Mouse (Mus musculus) kidney, adult 8-10 months (tissue): Measurements from ENCODE around the gene Golt1b.

ENCODE experiments used
- DNase-seq, 2 experiments: peaks; one replicate each; pipeline ENCODE4 v3.0.0; 2022

The Golt1b gene

GRCm38 (mm10) chr6:142386285-142387010 is 573 bp upstream of the Golt1b start:
- DNase-seq = no peak

- DNase-seq = no peak
Measured at GRCm38 (mm10) chr6:142387755-142388271, 792 bp downstream of the Golt1b start.

- no peak for DNase-seq
Measured at GRCm38 (mm10) chr6:142389101-142389500, 2.1 kb downstream of the Golt1b start.

- no peak for DNase-seq
Measured at GRCm38 (mm10) chr6:142392312-142392711, 5.3 kb downstream of the Golt1b start.

- no peak for DNase-seq
Measured at GRCm38 (mm10) chr6:142394669-142395068, 7.6 kb downstream of the Golt1b start.

- no peak for DNase-seq
Measured at GRCm38 (mm10) chr6:142395756-142396155, 8.7 kb downstream of the Golt1b start.

- DNase-seq = no peak
Measured at GRCm38 (mm10) chr6:142411140-142411539, 24.1 kb downstream of the Golt1b start.

GRCm38 (mm10) chr6:142412906-142413491 is 26.0 kb downstream of the Golt1b start, which contains the start of gene Spx:
Spx (plus strand) TSS chr6:142413441.
- no peak for DNase-seq

- no peak for DNase-seq
Measured at GRCm38 (mm10) chr6:142413845-142414244, 26.8 kb downstream of the Golt1b start.

GRCm38 (mm10) chr6:142414597-142414996 is 27.6 kb downstream of the Golt1b start:
- DNase-seq = no peak

GRCm38 (mm10) chr6:142424976-142425375 is 38.0 kb downstream of the Golt1b start:
- DNase-seq = no peak

GRCm38 (mm10) chr6:142429072-142429471 is 42.1 kb downstream of the Golt1b start:
- DNase-seq = no peak

GRCm38 (mm10) chr6:142451381-142451780 is 64.4 kb downstream of the Golt1b start:
- DNase-seq = peak; percentile 5 to 7

GRCm38 (mm10) chr6:142453311-142453710 is 66.3 kb downstream of the Golt1b start:
- DNase-seq = no peak
